Mouse (Mus musculus) olfactory bulb, adult 2 months (tissue): ENCODE data around the gene Ogfod3.

Experiments used
- CTCF ChIP-seq: fragments of 200-500 bp; IDR thresholded peaks from 2 replicates; pipeline ENCODE4 v1.5.1; 2012; ENCODE audit warnings: low read depth, mild to moderate bottlenecking, low read length, moderate library complexity; ENCODE audit not compliant: insufficient read depth
- POLR2A ChIP-seq: fragments of 200-500 bp; IDR thresholded peaks from 2 replicates; pipeline ENCODE4 v1.6.1; 2012; ENCODE audit warnings: mild to moderate bottlenecking, low read depth, low read length, moderate library complexity; ENCODE audit not compliant: insufficient read depth

DNA sequence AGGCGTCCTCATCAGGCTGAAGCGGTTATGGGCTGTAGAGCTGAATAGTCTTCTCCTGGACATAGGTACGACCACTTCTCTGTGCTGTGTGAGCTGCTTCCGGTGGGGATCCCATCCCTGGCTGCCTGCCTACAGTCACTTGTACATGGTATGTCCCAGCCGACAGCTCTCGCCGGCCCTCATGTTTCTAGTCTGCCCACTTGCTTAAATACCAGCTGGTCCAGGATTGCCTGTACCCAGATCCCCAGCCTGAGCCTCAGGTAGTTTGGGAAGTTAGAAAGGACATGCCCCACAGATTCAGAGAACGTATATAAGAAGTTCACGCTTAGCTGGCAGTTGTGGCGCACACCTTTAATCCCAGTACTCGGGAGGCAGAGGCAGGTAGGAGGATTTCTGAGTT lies 15.3 kb upstream of the Ogfod3 start:
- TF ChIP-seq CTCF (no peak), POLR2A (no peak)
